Mouse (Mus musculus): ENCODE data around the gene Relb.

DNA sequence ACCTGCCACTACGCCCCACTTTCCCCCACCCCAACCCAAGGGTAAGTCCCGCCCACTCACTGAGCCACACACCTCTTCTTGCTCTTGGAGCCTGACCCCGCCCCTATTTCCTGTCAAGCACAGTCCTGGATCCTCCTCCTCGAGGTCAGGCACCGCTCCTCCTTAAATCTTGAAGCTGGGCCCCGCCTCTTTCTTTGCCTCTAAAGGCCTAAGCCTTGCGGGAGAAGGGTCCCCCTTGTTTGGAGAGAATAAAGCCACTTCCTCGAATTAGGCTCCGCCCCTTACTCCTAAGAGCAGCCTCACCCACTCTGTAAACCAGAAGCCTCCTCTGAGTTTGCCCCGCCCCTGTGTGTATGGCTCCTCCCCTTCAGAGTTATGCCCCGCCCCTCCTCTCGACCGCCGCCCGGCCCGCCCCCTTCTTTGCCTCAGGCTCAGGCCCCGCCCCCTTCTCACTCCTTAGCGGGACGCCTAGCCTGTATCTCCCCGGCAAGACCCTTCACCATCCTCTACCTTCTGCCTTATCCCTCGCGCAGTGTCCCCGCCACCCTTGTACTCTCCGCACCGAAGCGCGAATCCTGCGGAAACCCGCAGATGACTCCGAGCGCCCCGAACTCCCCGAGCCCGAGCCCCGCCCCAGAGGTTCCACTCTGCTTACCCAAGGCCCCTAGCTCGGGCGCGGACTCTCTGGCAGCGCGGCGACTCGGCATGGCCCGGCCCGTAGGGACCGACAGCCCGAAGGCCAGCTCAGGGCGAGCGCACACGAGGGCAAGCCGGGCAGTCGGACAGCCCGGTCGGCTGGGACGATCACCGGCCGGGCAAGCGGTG lies 490 bp downstream of the Relb start:
- TF ChIP-seq POLR2A (IDR thresholded peaks at IDR 0.05; ENCODE audit: borderline replicate concordance, insufficient read depth, low read length) (no peak), CTCF (IDR thresholded peaks at IDR 0.05; ENCODE audit: borderline replicate concordance, insufficient read depth, low read depth, low read length) (no peak)
